Comparison of ENCODE assay signal across 8 mouse cellular contexts in the genomic region with DNA sequence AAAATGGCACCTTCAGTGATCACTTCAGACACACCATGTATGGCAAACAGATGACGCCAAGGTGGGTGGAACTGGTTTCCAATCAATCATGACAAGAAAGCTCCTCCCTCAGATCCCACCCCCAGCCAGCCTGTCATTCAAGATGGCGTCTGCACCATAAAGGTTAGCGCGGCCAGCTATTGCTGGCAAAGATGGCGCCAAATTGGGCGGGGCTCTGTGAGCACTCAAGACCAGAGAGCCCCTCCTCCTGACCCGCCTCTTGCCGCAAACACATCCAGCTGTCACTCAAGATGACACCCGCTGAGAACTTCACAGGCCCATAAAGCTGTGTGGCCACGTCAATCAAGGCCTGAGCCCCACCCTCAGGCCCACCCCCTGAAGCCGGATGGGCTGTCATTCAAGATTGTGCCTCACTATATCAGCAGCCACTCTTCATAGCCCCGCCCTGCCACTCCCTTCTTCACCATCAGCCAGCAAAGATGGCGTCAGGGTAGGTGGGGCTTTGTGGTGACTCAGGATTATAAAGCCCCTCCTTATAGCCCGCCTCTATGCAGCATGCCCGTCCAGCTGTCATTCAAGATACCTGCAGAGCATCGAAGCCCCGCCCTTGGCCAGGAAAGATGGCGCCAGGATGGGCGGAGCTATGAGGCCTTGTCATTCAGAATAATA. TPM values are rescaled to one million over a fixed set of nuclear protein-coding genes. Genes with fewer than 3 reads are reported as not detected.
DNase-seq lines count a peak whose midpoint lies in the region; ATAC-seq and TF ChIP-seq lines count a peak whose summit lies in the region.

No protein-coding gene starts in this region.

- peak overlapping the region; percentile 46 for H3K4me3 ChIP-seq in C2C12 (ENCODE audit: insufficient read depth, poor library complexity, severe bottlenecking)
- H3K4me3 ChIP-seq in embryonic facial prominence, embryonic 15.5 days (replicated peaks): peak overlapping the region; percentile 55
- peak overlapping the region; percentile 62 for H3K4me3 ChIP-seq in limb, embryonic 12.5 days (replicated peaks)
- H3K4me3 ChIP-seq in midbrain, postnatal 0 days (ENCODE audit: low read depth, low read length): peak overlapping the region; percentile 53

- H3K27me3 ChIP-seq in C2C12 (ENCODE audit: control insufficient read depth, insufficient read depth, insufficient read length): no peaks in the 10 kb centered on the region
- H3K27me3 ChIP-seq in embryonic facial prominence, embryonic 15.5 days: no peaks in the 10 kb centered on the region
- no peaks in the 10 kb centered on the region for H3K27me3 ChIP-seq in limb, embryonic 12.5 days
- H3K27me3 ChIP-seq in midbrain, postnatal 0 days (ENCODE audit: insufficient read depth, low read length): no peaks in the 10 kb centered on the region

- peaks cover 30% of the 10 kb centered on the region for H3K79me2 ChIP-seq in C2C12 (ENCODE audit: control insufficient read depth, insufficient read depth)

- H3K4me2 ChIP-seq in embryonic facial prominence, embryonic 15.5 days (replicated peaks): peak overlapping the region; percentile 45
- peak overlapping the region; percentile 50 for H3K4me2 ChIP-seq in limb, embryonic 12.5 days
- peak overlapping the region; percentile 45; the same call in 1 of the 2 replicates for H3K4me2 ChIP-seq in midbrain, postnatal 0 days (ENCODE audit: low read depth, low read length, poor library complexity, severe bottlenecking)

- peaks cover 31% of the 10 kb centered on the region for H3K9me3 ChIP-seq in embryonic facial prominence, embryonic 15.5 days (replicated peaks)
- peaks cover 44% of the 10 kb centered on the region for H3K9me3 ChIP-seq in limb, embryonic 12.5 days
- peaks cover 3% of the 10 kb centered on the region; the same call in 1 of the 2 replicates for H3K9me3 ChIP-seq in midbrain, postnatal 0 days (ENCODE audit: low read length)

- no peak overlapping the region for H3ac ChIP-seq in C2C12 (ENCODE audit: control insufficient read depth, insufficient read length, low read depth)

- H3K27ac ChIP-seq in embryonic facial prominence, embryonic 15.5 days (replicated peaks): peak overlapping the region; percentile 94
- peak overlapping the region; percentile 92; the same call in 1 of the 2 replicates for H3K27ac ChIP-seq in limb, embryonic 12.5 days
- peak overlapping the region; percentile 89 for H3K27ac ChIP-seq in midbrain, postnatal 0 days (ENCODE audit: low read depth, low read length)

- no peak for TF ChIP-seq CTCF in C2C12 (IDR thresholded peaks at IDR 0.05; ENCODE audit: control insufficient read depth, insufficient read depth, insufficient read length)
- TF ChIP-seq CTCF in midbrain, postnatal 0 days (IDR thresholded peaks at IDR 0.05): no peak

- peak; percentile 99 for DNase-seq in brain, adult 2 months (ENCODE audit: low read depth, low spot score)
- DNase-seq in heart, adult 9 months (ENCODE audit: low spot score in 2 of 2): peak; percentile 93 to 94
- peak; percentile 92 for DNase-seq in kidney, adult 9 months
- peak; percentile 98 for DNase-seq in midbrain, postnatal 0 days (ENCODE audit: low spot score)
- peak; percentile 92 for DNase-seq in testis, postnatal 10 days (ENCODE audit: low spot score)

- ATAC-seq in embryonic facial prominence, embryonic 15.5 days (ENCODE audit: insufficient number of reproducible peaks, low FRiP score, low TSS enrichment, low read depth): peak; percentile 87
- peak; percentile 78 for ATAC-seq in limb, embryonic 12.5 days (ENCODE audit: insufficient number of reproducible peaks, insufficient read depth, low FRiP score, low TSS enrichment, low read depth)
- ATAC-seq in midbrain, postnatal 0 days (ENCODE audit: low FRiP score): peak; percentile 85

- 57% methylated on average over 19 of the region's 19 CpGs for WGBS in embryonic facial prominence, embryonic 15.5 days
- 53% methylated on average over 19 of the region's 19 CpGs for WGBS in limb, embryonic 12.5 days
- WGBS in midbrain, postnatal 0 days: 45% methylated on average over 19 of the region's 19 CpGs

- H3K36me3 ChIP-seq in C2C12 (ENCODE audit: control insufficient read depth, insufficient read depth): no peaks in the 10 kb centered on the region
- H3K36me3 ChIP-seq in embryonic facial prominence, embryonic 15.5 days: peaks cover 17% of the 10 kb centered on the region
- H3K36me3 ChIP-seq in limb, embryonic 12.5 days: peaks cover 36% of the 10 kb centered on the region
- peaks cover 11% of the 10 kb centered on the region; the same call in 1 of the 2 replicates for H3K36me3 ChIP-seq in midbrain, postnatal 0 days (ENCODE audit: insufficient read depth, low read length)

- no peak overlapping the region for H3K9ac ChIP-seq in embryonic facial prominence, embryonic 15.5 days
- peak overlapping the region; percentile 57 for H3K9ac ChIP-seq in limb, embryonic 12.5 days (replicated peaks)
- peak overlapping the region; percentile 57; the same call in 1 of the 2 replicates for H3K9ac ChIP-seq in midbrain, postnatal 0 days (replicated peaks; ENCODE audit: low read length, poor library complexity, severe bottlenecking)

- peaks cover 6% of the 10 kb centered on the region for H3K79me3 ChIP-seq in C2C12 (ENCODE audit: low read depth)

- no peaks in the 10 kb centered on the region for H3K4me1 ChIP-seq in embryonic facial prominence, embryonic 15.5 days
- H3K4me1 ChIP-seq in limb, embryonic 12.5 days (replicated peaks): no peaks in the 10 kb centered on the region
- no peaks in the 10 kb centered on the region for H3K4me1 ChIP-seq in midbrain, postnatal 0 days (ENCODE audit: insufficient read depth, low read length)

TF ChIP-seq in C2C12, 6 proteins besides CTCF, POLR2A, EP300 and RAD21:
- no peak for TF ChIP-seq MYOD1 (IDR thresholded peaks at IDR 0.05; ENCODE audit: control insufficient read depth, insufficient read length, low read depth)
- no peak for TF ChIP-seq USF1 (IDR thresholded peaks at IDR 0.05; ENCODE audit: low read depth)
- no peak for TF ChIP-seq CEBPB (IDR thresholded peaks at IDR 0.05; ENCODE audit: low read depth)
- no peak for TF ChIP-seq MYOG (IDR thresholded peaks at IDR 0.05; ENCODE audit: control insufficient read depth, extremely low read depth, insufficient read length)
- no peak for TF ChIP-seq FOSL1 (IDR thresholded peaks at IDR 0.05; ENCODE audit: insufficient read depth, low read length, poor library complexity, severe bottlenecking)
- no peak for TF ChIP-seq MAX (IDR thresholded peaks at IDR 0.05)

RNA-seq across cellular contexts. Expression of a gene that starts 1.8 kb away (rescaled TPM):
- polyA plus RNA-seq in C2C12 (2012; fragmentation: generic; extraction: Trizol): 53.8 TPM
- 213 and 237 TPM in 2 replicates for polyA plus RNA-seq in embryonic facial prominence, embryonic 15.5 days (2015; fragmentation: Nextera tagmentation; extraction: Ambion mirVana)
- polyA plus RNA-seq in limb, embryonic 12.5 days (2016; fragmentation: Nextera tagmentation; extraction: Ambion mirVana): 217 and 263 TPM in 2 replicates
- 150 and 171 TPM in 2 replicates for total RNA-seq in midbrain, postnatal 0 days (2014; rRNA removed)
- 74.5 and 92.9 TPM in 2 replicates for polyA plus RNA-seq in midbrain, postnatal 0 days (2015; fragmentation: Nextera tagmentation; extraction: Ambion mirVana)

RNA-seq across cellular contexts. Expression of a gene that starts 2.0 kb away (rescaled TPM):
- polyA plus RNA-seq in C2C12 (2012; fragmentation: generic; extraction: Trizol): 3.4 TPM
- polyA plus RNA-seq in embryonic facial prominence, embryonic 15.5 days (2015; fragmentation: Nextera tagmentation; extraction: Ambion mirVana): 9.3 and 9.9 TPM in 2 replicates
- polyA plus RNA-seq in limb, embryonic 12.5 days (2016; fragmentation: Nextera tagmentation; extraction: Ambion mirVana): 15.4 and 15.8 TPM in 2 replicates
- total RNA-seq in midbrain, postnatal 0 days (2014; rRNA removed): 101 and 117 TPM in 2 replicates
- 33.2 and 43.3 TPM in 2 replicates for polyA plus RNA-seq in midbrain, postnatal 0 days (2015; fragmentation: Nextera tagmentation; extraction: Ambion mirVana)

RNA-seq across cellular contexts. Expression of a gene that starts 32.1 kb away (rescaled TPM):
- polyA plus RNA-seq in C2C12 (2012; fragmentation: generic; extraction: Trizol): 1.2 TPM
- polyA plus RNA-seq in embryonic facial prominence, embryonic 15.5 days (2015; fragmentation: Nextera tagmentation; extraction: Ambion mirVana): 14.8 and 16.5 TPM in 2 replicates
- 2.8 and 3.8 TPM in 2 replicates for polyA plus RNA-seq in limb, embryonic 12.5 days (2016; fragmentation: Nextera tagmentation; extraction: Ambion mirVana)
- total RNA-seq in midbrain, postnatal 0 days (2014; rRNA removed): 32.8 and 47.4 TPM in 2 replicates
- polyA plus RNA-seq in midbrain, postnatal 0 days (2015; fragmentation: Nextera tagmentation; extraction: Ambion mirVana): 9.0 and 10.0 TPM in 2 replicates

Comparison
In these comparisons a context has a peak if more than half of its experiments do, and no peak if none do; other contexts are left out.
1. Peak in every context shown above with its lines: DNase-seq, ATAC-seq, H3K4me3 ChIP-seq and H3K27ac ChIP-seq.